Mouse (Mus musculus): Measurements from ENCODE around the gene Map4k3. TPM values are rescaled to one million over a fixed set of nuclear protein-coding genes. Genes with fewer than 3 reads are reported as not detected.

The Map4k3 gene
- polyA plus RNA-seq, 1 experiment from 2014 or later: 17.6 TPM

- H3K36me3 ChIP-seq: peaks cover 59% of the 10 kb centered on the region
- DNase-seq (ENCODE audit: low spot score): no peak
Measured at GRCm38 (mm10) chr17:80638121-80638520, 90.2 kb downstream of the Map4k3 start.

GRCm38 (mm10) chr17:80635794-80636193 is 92.5 kb downstream of the Map4k3 start:
- Histone ChIP-seq H3K27ac (no peak overlapping the region), H3K36me3 (peaks cover 65% of the 10 kb centered on the region), H3K4me1 (0 out of 2 replicates have a peak, but pooled peaks cover 4% of the 10 kb centered on the region), H3K9me3 (no peaks in the 10 kb centered on the region), H3K27me3 (ENCODE audit: insufficient read depth, poor library complexity, severe bottlenecking) (no peaks in the 10 kb centered on the region), H3K4me3 (no peak overlapping the region)
- 72% methylated on average over 1 of the region's 1 CpGs for WGBS
- DNase-seq (ENCODE audit: low spot score): no peak

More at GRCm38 (mm10) chr17:80638121-80638520, 90.2 kb downstream of the Map4k3 start:
- Histone ChIP-seq H3K27ac (no peak overlapping the region), H3K27me3 (ENCODE audit: insufficient read depth, poor library complexity, severe bottlenecking) (no peaks in the 10 kb centered on the region), H3K4me3 (no peak overlapping the region), H3K4me1 (0 out of 2 replicates have a peak, but pooled peaks cover 4% of the 10 kb centered on the region), H3K9me3 (no peaks in the 10 kb centered on the region)
- WGBS: 71% methylated on average over 8 of the region's 8 CpGs

- no peaks in the 10 kb centered on the region for H3K9me3 ChIP-seq
- no peak for DNase-seq (ENCODE audit: low spot score)
- H3K4me3 ChIP-seq: no peak overlapping the region
- H3K27me3 ChIP-seq (ENCODE audit: insufficient read depth, poor library complexity, severe bottlenecking): no peaks in the 10 kb centered on the region
- H3K4me1 ChIP-seq: no peaks in the 10 kb centered on the region
- H3K27ac ChIP-seq: no peak overlapping the region
- H3K36me3 ChIP-seq: peaks cover 52% of the 10 kb centered on the region
- WGBS: 87% methylated on average over 5 of the region's 5 CpGs
Measured at GRCm38 (mm10) chr17:80632846-80633245, 95.4 kb downstream of the Map4k3 start.

- H3K27me3 ChIP-seq (ENCODE audit: insufficient read depth, poor library complexity, severe bottlenecking): no peaks in the 10 kb centered on the region
- no peak for DNase-seq (ENCODE audit: low spot score)
- no peaks in the 10 kb centered on the region for H3K4me1 ChIP-seq
- WGBS: 88% methylated on average over 4 of the region's 4 CpGs
- no peak overlapping the region for H3K4me3 ChIP-seq
- H3K36me3 ChIP-seq: peaks cover 56% of the 10 kb centered on the region
- no peak overlapping the region for H3K27ac ChIP-seq
- H3K9me3 ChIP-seq: no peaks in the 10 kb centered on the region
Measured at GRCm38 (mm10) chr17:80632354-80632753, 95.9 kb downstream of the Map4k3 start.

- Histone ChIP-seq H3K27ac (no peak overlapping the region), H3K4me1 (no peaks in the 10 kb centered on the region), H3K9me3 (no peaks in the 10 kb centered on the region), H3K36me3 (peaks cover 55% of the 10 kb centered on the region), H3K27me3 (ENCODE audit: insufficient read depth, poor library complexity, severe bottlenecking) (no peaks in the 10 kb centered on the region), H3K4me3 (no peak overlapping the region)
- 89% methylated on average over 3 of the region's 3 CpGs for WGBS
- DNase-seq (ENCODE audit: low spot score): no peak
Measured at GRCm38 (mm10) chr17:80631028-80631427, 97.3 kb downstream of the Map4k3 start.

- Histone ChIP-seq H3K4me1 (no peaks in the 10 kb centered on the region), H3K36me3 (peaks cover 11% of the 10 kb centered on the region; the same call in 1 of the 2 replicates), H3K27ac (no peak overlapping the region), H3K27me3 (ENCODE audit: insufficient read depth, poor library complexity, severe bottlenecking) (no peaks in the 10 kb centered on the region), H3K9me3 (no peaks in the 10 kb centered on the region), H3K4me3 (no peak overlapping the region)
- DNase-seq (ENCODE audit: low spot score): no peak
Measured at GRCm38 (mm10) chr17:80624979-80625378, 103.3 kb downstream of the Map4k3 start.

- H3K27me3 ChIP-seq (ENCODE audit: insufficient read depth, poor library complexity, severe bottlenecking): no peaks in the 10 kb centered on the region
- H3K9me3 ChIP-seq: no peaks in the 10 kb centered on the region
- WGBS: 69% methylated on average over 4 of the region's 4 CpGs
- H3K27ac ChIP-seq: no peak overlapping the region
- H3K36me3 ChIP-seq: peaks cover 12% of the 10 kb centered on the region
- DNase-seq (ENCODE audit: low spot score): no peak
- no peak overlapping the region for H3K4me3 ChIP-seq
- H3K4me1 ChIP-seq: peaks cover 4% of the 10 kb centered on the region
Measured at GRCm38 (mm10) chr17:80621691-80622090, 106.6 kb downstream of the Map4k3 start.

GRCm38 (mm10) chr17:80620786-80621423 is 107.4 kb downstream of the Map4k3 start:
- H3K36me3 ChIP-seq: peaks cover 12% of the 10 kb centered on the region
- H3K4me1 ChIP-seq: peaks cover 4% of the 10 kb centered on the region
- H3K27ac ChIP-seq: no peak overlapping the region
- H3K27me3 ChIP-seq (ENCODE audit: insufficient read depth, poor library complexity, severe bottlenecking): no peaks in the 10 kb centered on the region
- 65% methylated on average over 5 of the region's 5 CpGs for WGBS
- no peaks in the 10 kb centered on the region for H3K9me3 ChIP-seq
- H3K4me3 ChIP-seq: no peak overlapping the region
- DNase-seq (ENCODE audit: low spot score): no peak

GRCm38 (mm10) chr17:80619556-80619955 is 108.7 kb downstream of the Map4k3 start:
- DNase-seq (ENCODE audit: low spot score): no peak
- WGBS: 74% methylated on average over 13 of the region's 13 CpGs
- Histone ChIP-seq H3K4me1 (peaks cover 4% of the 10 kb centered on the region), H3K36me3 (peaks cover 24% of the 10 kb centered on the region), H3K27ac (no peak overlapping the region), H3K4me3 (no peak overlapping the region), H3K9me3 (no peaks in the 10 kb centered on the region), H3K27me3 (ENCODE audit: insufficient read depth, poor library complexity, severe bottlenecking) (no peaks in the 10 kb centered on the region)

GRCm38 (mm10) chr17:80618890-80619289 is 109.4 kb downstream of the Map4k3 start:
- no peak overlapping the region for H3K27ac ChIP-seq
- no peak overlapping the region for H3K4me3 ChIP-seq
- H3K36me3 ChIP-seq: peaks cover 28% of the 10 kb centered on the region
- 79% methylated on average over 5 of the region's 5 CpGs for WGBS
- DNase-seq (ENCODE audit: low spot score): no peak
- no peaks in the 10 kb centered on the region for H3K27me3 ChIP-seq (ENCODE audit: insufficient read depth, poor library complexity, severe bottlenecking)
- no peaks in the 10 kb centered on the region for H3K9me3 ChIP-seq
- H3K4me1 ChIP-seq: peaks cover 4% of the 10 kb centered on the region

GRCm38 (mm10) chr17:80603806-80604205 is 124.5 kb downstream of the Map4k3 start:
- no peak overlapping the region for H3K27ac ChIP-seq

GRCm38 (mm10) chr17:80603079-80603625 is 125.1 kb downstream of the Map4k3 start:
- peaks cover 85% of the 10 kb centered on the region for H3K36me3 ChIP-seq

More at GRCm38 (mm10) chr17:80603806-80604205, 124.5 kb downstream of the Map4k3 start:
- Histone ChIP-seq H3K36me3 (peaks cover 91% of the 10 kb centered on the region), H3K4me1 (no peaks in the 10 kb centered on the region), H3K9me3 (0 out of 2 replicates have a peak, but pooled peaks cover 4% of the 10 kb centered on the region), H3K27me3 (ENCODE audit: insufficient read depth, poor library complexity, severe bottlenecking) (no peaks in the 10 kb centered on the region), H3K4me3 (no peak overlapping the region)
- DNase-seq (ENCODE audit: low spot score): no peak
- 92% methylated on average over 6 of the region's 6 CpGs for WGBS

GRCm38 (mm10) chr17:80601371-80601770 is 126.9 kb downstream of the Map4k3 start:
- no peak overlapping the region for H3K27ac ChIP-seq
- no peaks in the 10 kb centered on the region for H3K4me1 ChIP-seq
- no peak for DNase-seq (ENCODE audit: low spot score)
- WGBS: 59% methylated on average over 13 of the region's 13 CpGs
- peaks cover 85% of the 10 kb centered on the region for H3K36me3 ChIP-seq
- no peak overlapping the region for H3K4me3 ChIP-seq
- H3K27me3 ChIP-seq (ENCODE audit: insufficient read depth, poor library complexity, severe bottlenecking): no peaks in the 10 kb centered on the region
- 0 out of 2 replicates have a peak, but pooled peaks cover 4% of the 10 kb centered on the region for H3K9me3 ChIP-seq

More at GRCm38 (mm10) chr17:80603079-80603625, 125.1 kb downstream of the Map4k3 start:
- Histone ChIP-seq H3K4me3 (no peak overlapping the region), H3K9me3 (0 out of 2 replicates have a peak, but pooled peaks cover 4% of the 10 kb centered on the region), H3K27ac (no peak overlapping the region), H3K27me3 (ENCODE audit: insufficient read depth, poor library complexity, severe bottlenecking) (no peaks in the 10 kb centered on the region), H3K4me1 (no peaks in the 10 kb centered on the region)
- 89% methylated on average over 19 of the region's 19 CpGs for WGBS
- DNase-seq (ENCODE audit: low spot score): no peak
